Mouse (Mus musculus) thymus, adult 2 months (tissue): ENCODE results near the gene Gabrb1. TPM values are rescaled to one million over a fixed set of nuclear protein-coding genes. Genes with fewer than 3 reads are reported as not detected.

ENCODE experiments used
- DNase-seq: peaks from one replicate; pipeline ENCODE4 v3.0.0; 2021
- H3K27ac ChIP-seq: fragments of 200-500 bp; 2 replicates; pipeline ENCODE4 v1.5.1; 2012; ENCODE audit warnings: low read length, control low read depth; ENCODE audit not compliant: control insufficient read depth, insufficient read depth
- H3K27me3 ChIP-seq: fragments of 200-500 bp; 2 replicates; pipeline ENCODE4 v1.6.1; 2012; ENCODE audit warnings: mild to moderate bottlenecking, low read length, moderate library complexity, mixed read lengths; ENCODE audit not compliant: control insufficient read depth, insufficient read depth
- H3K36me3 ChIP-seq: fragments of 200-500 bp; 2 replicates; pipeline ENCODE4 v1.6.1; 2012; ENCODE audit warnings: mild to moderate bottlenecking, low read length, moderate library complexity; ENCODE audit not compliant: control insufficient read depth, insufficient read depth
- H3K4me1 ChIP-seq: fragments of 200-500 bp; replicated peaks from 2 replicates; pipeline ENCODE4 v1.6.1; 2012; ENCODE audit warnings: low read length; ENCODE audit not compliant: control insufficient read depth, insufficient read depth
- H3K4me3 ChIP-seq: fragments of 200-500 bp; 2 replicates; pipeline ENCODE4 v1.5.1; 2012; ENCODE audit warnings: mild to moderate bottlenecking, low read length, control low read depth, moderate library complexity; ENCODE audit not compliant: control insufficient read depth, insufficient read depth
- CTCF ChIP-seq: fragments of 200-500 bp; IDR thresholded peaks from 2 replicates; pipeline ENCODE4 v1.5.1; 2012; ENCODE audit warnings: mild to moderate bottlenecking, control low read depth, low read length, moderate library complexity, borderline replicate concordance; ENCODE audit not compliant: control insufficient read depth, poor library complexity, insufficient read depth; ENCODE audit errors: extremely low read depth
- POLR2A ChIP-seq: fragments of 200-500 bp; IDR thresholded peaks from 2 replicates; pipeline ENCODE4 v1.6.1; 2012; ENCODE audit warnings: mild to moderate bottlenecking, low read length, control low read depth, moderate library complexity; ENCODE audit not compliant: control insufficient read depth, poor library complexity, insufficient read depth; ENCODE audit errors: extremely low read depth
- WGBS: fragments of 180-500 bp; shearing (Covaris S2); methylation state at CpG from one replicate; pipeline ENCODE4 v1.1.7; 2018; 5-methylcytosine and 5-hydroxymethylcytosine counted together
- polyA plus RNA-seq: library from polyadenylated mRNA; depleted of rRNA; stranded (reverse); fragments of >200 nt; gene quantifications from 2 replicates; pipeline ENCODE4 v1.2.3, GENCODE M21; 2012

Gabrb1 gene
- polyA plus RNA-seq, 1 experiment: not detected

DNA sequence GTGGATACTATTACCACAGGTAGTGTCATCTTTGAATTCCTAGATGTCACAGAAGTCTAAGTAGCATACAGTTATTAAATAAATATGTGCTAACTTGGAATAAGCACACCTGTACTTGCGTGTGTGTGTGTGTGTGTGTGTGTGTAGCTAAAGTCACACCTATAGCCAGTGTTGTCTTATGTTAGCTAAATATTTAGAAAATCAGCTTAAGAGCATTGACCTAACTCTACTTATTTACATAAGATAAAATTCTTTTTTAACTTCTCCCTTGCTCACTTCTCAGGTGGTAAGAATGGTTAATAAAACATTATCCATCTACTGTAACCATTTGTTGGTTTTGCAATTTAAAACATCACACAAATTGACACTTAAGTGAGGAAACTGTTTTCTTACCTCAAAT is 256.1 kb downstream of the Gabrb1 start:
- Histone ChIP-seq H3K4me1 (no peaks in the 10 kb centered on the region), H3K36me3 (no peaks in the 10 kb centered on the region), H3K27ac (no peak overlapping the region), H3K27me3 (no peaks in the 10 kb centered on the region), H3K4me3 (no peak overlapping the region)
- DNase-seq: no peak
- WGBS: 74% methylated on average over 1 of the region's 1 CpGs
- TF ChIP-seq CTCF (no peak), POLR2A (no peak)

DNA sequence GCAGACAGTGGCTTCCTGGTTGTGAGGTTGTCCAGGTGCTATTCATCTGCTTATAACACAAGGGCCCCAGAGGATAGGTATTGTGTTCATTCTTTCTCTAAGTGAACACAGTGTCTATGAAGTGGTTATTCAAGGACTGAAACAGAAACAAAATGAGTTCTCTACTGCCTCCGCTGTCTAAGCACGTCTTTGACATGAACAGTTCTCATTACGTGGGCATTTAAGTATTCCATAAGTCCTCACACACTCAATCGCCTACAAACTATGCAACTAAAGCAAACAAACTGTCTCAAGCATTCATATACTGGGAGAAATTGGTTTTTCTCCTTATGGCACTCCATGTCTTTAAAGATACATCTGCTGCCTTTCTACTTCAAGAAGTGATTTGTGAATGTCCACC is 257.8 kb downstream of the Gabrb1 start:
- 90% methylated on average over 4 of the region's 4 CpGs for WGBS

DNA sequence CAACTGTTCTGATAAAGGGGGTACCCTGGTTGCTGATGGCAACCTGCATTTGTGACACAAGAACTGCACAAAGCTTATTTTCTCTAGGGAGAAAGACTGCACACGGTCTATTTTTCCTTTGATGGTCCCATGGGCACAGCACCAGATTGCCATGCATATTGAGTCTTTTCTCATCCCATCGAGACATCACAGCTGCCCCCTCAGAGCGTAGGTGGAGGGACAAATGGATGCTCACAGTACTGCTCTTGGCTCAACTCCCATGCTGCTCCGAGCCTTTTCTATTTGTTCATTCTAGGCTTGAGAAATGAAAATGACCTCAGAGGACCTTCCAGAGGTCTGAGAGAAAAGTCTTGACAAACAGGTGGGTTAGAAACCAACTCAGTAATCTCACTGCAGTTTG is 259.3 kb downstream of the Gabrb1 start:
- Histone ChIP-seq H3K27ac (no peak overlapping the region), H3K4me1 (no peaks in the 10 kb centered on the region), H3K27me3 (no peaks in the 10 kb centered on the region), H3K4me3 (no peak overlapping the region), H3K36me3 (no peaks in the 10 kb centered on the region)
- no peak for DNase-seq
- 89% methylated on average over 4 of the region's 4 CpGs for WGBS
- TF ChIP-seq CTCF: no peak
- no peak for TF ChIP-seq POLR2A

More for the DNA sequence above, 257.8 kb downstream of the Gabrb1 start:
- no peak overlapping the region for H3K27ac ChIP-seq
- H3K36me3 ChIP-seq: no peaks in the 10 kb centered on the region
- no peak for TF ChIP-seq POLR2A
- no peak for TF ChIP-seq CTCF
- no peaks in the 10 kb centered on the region for H3K27me3 ChIP-seq
- H3K4me3 ChIP-seq: no peak overlapping the region
- DNase-seq: no peak
- H3K4me1 ChIP-seq: no peaks in the 10 kb centered on the region

DNA sequence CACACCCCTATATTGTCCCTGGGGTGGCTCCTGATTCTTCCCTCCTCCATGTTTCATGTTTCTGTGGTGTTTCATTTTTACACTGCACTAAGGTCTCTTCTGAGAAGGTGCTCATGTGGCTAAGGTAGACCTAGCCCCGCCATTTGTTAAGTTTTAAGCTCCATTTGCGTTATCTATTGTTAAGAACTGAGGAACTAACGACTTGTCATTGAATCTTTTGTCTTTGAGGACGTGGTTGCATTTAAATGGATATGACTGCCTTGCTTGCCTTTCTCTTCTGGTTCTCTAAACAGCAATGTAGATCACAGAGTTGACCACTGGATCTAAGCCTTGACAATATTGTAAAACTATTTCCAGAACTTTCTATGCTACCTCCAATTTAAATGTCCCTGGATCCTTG is 265.7 kb downstream of the Gabrb1 start:
- H3K27me3 ChIP-seq: no peaks in the 10 kb centered on the region
- TF ChIP-seq CTCF: no peak
- TF ChIP-seq POLR2A: no peak
- H3K4me3 ChIP-seq: no peak overlapping the region
- 69% methylated on average over 4 of the region's 4 CpGs for WGBS
- no peaks in the 10 kb centered on the region for H3K36me3 ChIP-seq
- no peak for DNase-seq
- no peak overlapping the region for H3K27ac ChIP-seq
- H3K4me1 ChIP-seq: no peaks in the 10 kb centered on the region

DNA sequence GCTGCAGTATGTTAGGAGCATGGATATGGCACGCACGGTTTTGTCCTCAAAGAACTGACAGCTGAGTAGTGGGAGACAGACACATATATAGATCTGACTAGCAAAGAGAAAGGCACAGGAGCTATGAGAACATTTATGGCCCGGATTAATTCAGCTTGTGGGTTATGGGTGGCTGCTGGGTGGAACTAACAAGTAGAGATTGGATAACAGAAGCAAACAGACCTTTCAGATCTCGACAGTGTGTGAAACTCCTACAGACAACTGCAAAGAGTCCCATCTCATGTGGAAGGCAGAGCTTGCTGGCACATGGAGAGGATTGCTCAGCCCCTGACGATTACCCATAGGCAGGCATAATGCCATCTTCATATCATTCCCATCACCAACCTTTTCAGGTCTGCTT is 268.4 kb downstream of the Gabrb1 start:
- H3K27ac ChIP-seq: no peak overlapping the region
- 81% methylated on average over 5 of the region's 5 CpGs for WGBS
- DNase-seq: no peak
- H3K4me1 ChIP-seq: no peaks in the 10 kb centered on the region
- no peak overlapping the region for H3K4me3 ChIP-seq
- no peaks in the 10 kb centered on the region for H3K36me3 ChIP-seq
- TF ChIP-seq CTCF (no peak), POLR2A (no peak)
- H3K27me3 ChIP-seq: no peaks in the 10 kb centered on the region

DNA sequence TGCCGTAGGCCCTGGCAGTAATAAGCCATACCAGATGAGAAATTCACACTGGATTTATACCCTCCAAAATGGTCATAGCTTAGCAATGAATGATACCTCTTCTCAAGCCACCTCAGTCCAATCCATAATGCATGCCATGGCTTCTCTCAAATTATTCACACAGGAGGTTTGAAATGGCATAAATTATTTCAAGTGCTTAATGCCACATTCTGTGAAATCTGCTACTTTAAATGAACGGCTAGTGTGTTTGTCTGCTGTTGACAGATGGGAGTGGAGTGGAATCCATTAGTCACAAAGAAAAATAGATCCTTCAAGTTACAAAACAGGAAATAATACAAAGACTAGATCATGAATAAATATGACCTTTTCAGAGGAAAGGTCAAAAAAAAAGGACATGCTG is 272.1 kb downstream of the Gabrb1 start:
- no peak overlapping the region for H3K4me3 ChIP-seq
- DNase-seq: no peak
- no peaks in the 10 kb centered on the region for H3K4me1 ChIP-seq
- H3K36me3 ChIP-seq: no peaks in the 10 kb centered on the region
- TF ChIP-seq POLR2A (no peak), CTCF (no peak)
- no peaks in the 10 kb centered on the region for H3K27me3 ChIP-seq
- 87% methylated on average over 2 of the region's 2 CpGs for WGBS
- H3K27ac ChIP-seq: no peak overlapping the region

DNA sequence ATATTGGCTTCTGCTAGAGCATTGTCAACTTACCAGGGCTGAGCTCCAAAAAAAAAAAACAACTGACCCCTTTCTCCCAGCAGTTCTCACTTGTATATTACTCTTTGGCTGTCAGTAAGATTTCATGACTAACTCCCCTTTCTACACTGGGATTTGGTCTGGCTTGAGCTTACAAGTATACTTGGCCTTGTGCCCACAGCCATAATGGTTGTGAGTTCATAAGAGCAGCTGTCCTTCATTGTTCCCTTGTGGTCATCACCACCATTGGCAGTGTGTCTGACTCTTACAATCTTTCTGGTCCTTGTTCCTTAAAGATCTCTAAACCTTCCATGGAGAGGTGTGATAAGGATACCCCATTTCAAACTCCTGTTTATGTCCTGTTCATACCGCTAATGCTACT is 293.5 kb downstream of the Gabrb1 start:
- Histone ChIP-seq H3K27me3 (no peaks in the 10 kb centered on the region), H3K27ac (no peak overlapping the region), H3K36me3 (no peaks in the 10 kb centered on the region), H3K4me3 (no peak overlapping the region), H3K4me1 (no peaks in the 10 kb centered on the region)
- WGBS: 93% methylated on average over 1 of the region's 1 CpGs
- no peak for DNase-seq
- TF ChIP-seq POLR2A (no peak), CTCF (no peak)
